Mouse (Mus musculus) left cerebral cortex, adult 2 months (tissue): Measurements from ENCODE around the gene Cyp2b23. TPM values are rescaled to one million over a fixed set of nuclear protein-coding genes. Genes with fewer than 3 reads are reported as not detected.
"Not testable (repeated sequence)": the region's sequence is repeated elsewhere in the genome, so short reads cannot be mapped to it uniquely, and the experiment has no call there.

Experiments
- DNase-seq, 2 experiments: peaks; one replicate each; pipeline ENCODE4 v3.0.0; 2021 to 2022; ENCODE audit warnings: low spot score in 2 of 2, mixed read lengths in 1 of 2; ENCODE audit errors: extremely low spot score in 1 of 2
- H3K27ac ChIP-seq: fragments of 200-600 bp; 2 replicates; pipeline ENCODE4 v1.8.1; 2022
- H3K4me3 ChIP-seq: fragments of 200-600 bp; 2 replicates; pipeline ENCODE4 v1.8.1; 2022
- CTCF ChIP-seq: fragments of 200-600 bp; IDR thresholded peaks from 2 replicates; pipeline ENCODE4 v1.8.1; 2022; ENCODE audit warnings: antibody characterized with exemption, mild to moderate bottlenecking, moderate library complexity
- intact Hi-C: fragments of 180-260 bp; cut with DNase I; formaldehyde crosslinking; loops from one replicate; pipeline ENCODE4 v1.15.1; 2025
- long read RNA-seq, 2 experiments: library from polyadenylated mRNA; stranded (forward); transcript quantifications; one replicate each; pipeline ENCODE4 v2.0.0; 2021; ENCODE audit warnings: borderline mapping rate in 2 of 2
- total RNA-seq, 2 experiments: library from RNA; stranded (reverse); gene quantifications; 2 replicates each; pipeline ENCODE4 v1.2.3; 2021

Gene Cyp2b23
- total RNA-seq, result not detected
- long read RNA-seq, experiment 1, result 0 reads
- long read RNA-seq, experiment 2, result 0 reads

DNA sequence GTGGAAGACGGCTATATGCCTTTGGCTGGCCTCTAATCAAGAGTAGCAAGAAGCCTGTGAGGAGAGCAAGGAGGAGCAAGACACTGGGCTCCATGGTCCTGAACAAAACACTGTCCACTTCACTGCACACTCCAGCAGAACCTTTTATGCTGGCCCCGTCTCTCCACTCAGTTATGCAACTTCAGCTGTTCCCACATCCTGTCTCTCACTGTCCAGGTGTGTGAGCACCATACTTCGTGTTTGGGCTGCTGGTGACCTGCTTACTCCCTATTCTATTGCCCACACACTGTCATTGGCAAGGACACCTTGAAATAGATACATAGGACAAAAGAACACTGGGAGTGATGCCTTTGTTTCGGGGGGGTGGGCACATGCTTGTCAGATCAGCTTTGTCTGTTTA lies at the start of gene Cyp2b23:
Gene Cyp2b23 (minus strand): TSS at position 101 of the 400 bp plus-strand sequence.
- TF ChIP-seq CTCF, result no peak
- H3K4me3 ChIP-seq, result no peak within 1 kb of the TSS
- intact Hi-C loops, result no loop called here
- no peak for DNase-seq
- no peak within 1 kb of the TSS for H3K27ac ChIP-seq

DNA sequence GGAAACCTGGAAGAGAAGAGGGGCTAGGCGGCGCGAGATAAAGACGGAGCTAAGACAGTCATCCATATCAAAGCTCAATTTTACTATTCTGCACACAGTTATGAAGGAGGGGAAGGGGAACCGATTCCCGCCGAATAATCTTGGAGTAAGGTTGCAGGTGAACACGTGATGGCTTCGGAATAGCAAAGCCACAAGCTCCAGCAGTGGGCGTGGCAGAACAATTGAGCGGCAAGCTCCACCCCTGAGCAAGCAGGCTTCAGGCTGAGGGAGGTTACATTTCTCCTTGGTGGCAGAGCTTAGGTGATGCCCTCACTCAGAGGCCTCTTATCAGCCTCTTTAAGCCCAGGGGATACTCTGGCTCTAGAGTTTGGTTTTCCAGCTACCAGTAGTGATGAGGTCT lies 24.8 kb upstream of the Cyp2b23 start:
- no peak for TF ChIP-seq CTCF
- H3K27ac ChIP-seq, result no peak overlapping the region
- no peak for DNase-seq
- no peak overlapping the region for H3K4me3 ChIP-seq
- intact Hi-C loops, result no loop called here

DNA sequence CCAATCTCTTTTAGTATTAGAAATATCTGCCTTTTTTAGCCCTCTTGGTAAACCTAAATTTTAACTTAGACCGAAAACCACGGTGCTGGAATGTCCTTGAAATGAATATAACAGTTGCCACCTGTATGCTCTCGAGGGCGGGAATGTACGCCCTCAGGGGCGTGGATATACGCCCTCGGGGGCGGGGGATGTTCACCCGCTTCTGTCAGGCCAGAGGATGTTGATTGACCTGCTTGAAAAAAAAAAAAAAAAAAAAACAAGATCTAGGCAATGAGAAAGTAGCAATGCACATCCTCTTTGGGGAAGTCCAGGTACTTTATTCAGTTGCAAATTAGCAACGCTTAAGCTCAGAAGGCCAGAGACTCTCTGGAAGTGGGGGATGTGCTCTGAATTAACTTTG lies 20.8 kb upstream of the Cyp2b23 start:
- no peak overlapping the region for H3K4me3 ChIP-seq
- intact Hi-C loops, result no loop called here
- no peak for TF ChIP-seq CTCF
- no peak for DNase-seq
- H3K27ac ChIP-seq, result no peak overlapping the region

DNA sequence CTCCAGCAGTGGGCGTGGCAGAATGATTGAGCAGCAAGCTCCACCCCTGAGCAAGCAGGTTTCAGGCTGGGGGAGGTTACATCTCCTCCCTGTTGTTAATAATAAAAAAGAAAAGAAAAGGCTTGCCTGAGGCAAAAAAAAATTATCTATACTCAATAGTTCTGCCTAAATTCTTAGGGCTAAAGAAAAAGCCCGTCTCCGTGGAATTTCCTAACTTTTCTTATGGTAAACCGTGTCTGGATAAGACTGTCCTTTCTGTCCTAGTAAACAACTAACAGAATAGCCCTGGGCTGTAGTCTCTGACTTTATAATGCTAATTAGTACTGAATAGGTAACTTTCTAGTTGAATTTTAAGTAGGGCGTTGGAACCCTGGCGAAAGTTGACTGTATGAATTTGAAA lies 20.0 kb upstream of the Cyp2b23 start:
- H3K4me3 ChIP-seq, DNase-seq, intact Hi-C loops, H3K27ac ChIP-seq: not testable (repeated sequence)

DNA sequence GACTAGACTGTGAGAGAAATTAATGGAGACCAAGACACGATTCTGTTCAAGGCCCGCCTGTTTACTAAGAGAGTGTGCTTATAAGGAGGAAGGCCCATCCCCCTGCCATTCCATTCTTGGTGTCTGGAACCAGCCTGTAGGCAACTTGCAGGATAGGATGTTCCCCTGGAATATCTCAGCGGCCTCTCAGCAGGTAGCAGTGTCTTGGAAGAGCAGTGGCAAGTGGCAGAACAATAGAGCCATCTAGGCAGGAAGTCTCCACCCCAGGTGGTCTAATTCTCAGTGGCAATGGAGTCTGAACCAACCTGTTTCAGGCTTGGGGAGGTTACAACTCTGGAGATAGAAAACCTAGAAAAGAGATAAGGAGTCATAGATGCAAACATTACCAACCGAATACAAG lies 13.9 kb upstream of the Cyp2b23 start:
- Histone ChIP-seq H3K4me3 (no peak overlapping the region), H3K27ac (no peak overlapping the region)
- no peak for DNase-seq
- TF ChIP-seq CTCF, result no peak
- intact Hi-C loops, result no loop called here

DNA sequence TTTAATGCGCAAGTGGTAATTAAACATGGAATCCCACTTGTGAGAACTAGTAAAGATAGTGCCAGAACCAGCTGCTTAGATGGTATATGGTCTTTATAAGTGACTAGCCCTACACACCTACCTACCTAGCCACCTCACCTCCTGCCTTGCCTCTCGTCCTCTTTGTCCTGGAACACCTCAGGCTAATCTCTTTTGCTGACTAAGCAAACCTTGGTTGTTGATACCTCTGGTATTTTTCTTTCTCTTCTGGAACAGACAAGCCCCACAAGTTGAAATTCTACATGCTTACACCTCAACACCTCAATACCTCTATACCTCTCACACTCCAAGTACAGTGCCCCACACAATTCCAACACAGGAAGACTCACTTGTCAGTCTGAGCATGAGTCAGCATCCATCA lies 524 bp downstream of the Cyp2b23 start:
- Histone ChIP-seq H3K27ac (no peak overlapping the region), H3K4me3 (no peak overlapping the region)
- TF ChIP-seq CTCF, result no peak
- intact Hi-C loops, result no loop called here
- DNase-seq, result no peak

DNA sequence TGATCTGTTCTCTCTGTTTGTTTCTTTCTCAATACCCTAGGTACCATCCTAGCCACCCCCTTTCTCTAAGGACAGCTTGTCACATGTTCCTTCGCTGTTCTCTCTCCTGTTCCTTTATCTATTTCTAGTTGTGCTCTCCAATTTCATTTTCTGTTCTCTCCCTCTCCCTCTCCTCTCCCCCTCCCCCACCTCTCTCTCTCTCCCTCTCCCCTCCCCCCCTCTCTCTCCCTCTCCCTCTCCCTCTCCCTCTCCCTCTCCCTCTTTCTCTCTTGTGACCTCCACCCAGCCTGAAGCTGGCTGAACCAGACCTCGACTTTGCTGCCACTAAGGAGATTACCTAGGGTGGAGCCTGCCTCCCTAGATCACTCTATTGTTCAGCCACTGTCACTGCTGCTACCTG lies 18.8 kb downstream of the Cyp2b23 start:
- intact Hi-C loops, DNase-seq, H3K27ac ChIP-seq: not testable (repeated sequence)

DNA sequence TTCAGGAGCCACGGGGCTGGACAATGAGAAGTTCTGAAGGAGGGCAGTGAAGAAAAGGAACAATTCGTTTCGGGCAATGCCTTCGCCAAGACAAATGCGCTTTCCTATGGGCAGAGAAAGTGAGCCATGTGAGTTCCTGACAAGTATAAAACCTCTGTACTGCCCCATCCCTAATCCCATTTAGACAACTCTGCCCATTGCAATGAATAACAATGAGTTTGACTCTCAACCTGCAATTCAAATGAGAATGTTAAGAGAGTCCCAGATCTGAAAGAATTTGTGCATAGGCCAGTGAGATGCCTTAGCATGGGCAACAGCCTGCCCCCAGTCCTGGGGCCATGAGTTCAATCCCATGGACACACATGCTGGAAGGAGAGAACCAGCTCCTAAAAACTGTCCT lies 20.2 kb downstream of the Cyp2b23 start:
- Histone ChIP-seq H3K4me3 (no peak overlapping the region), H3K27ac (no peak overlapping the region)
- no peak for DNase-seq
- intact Hi-C loops, result no loop called here
- no peak for TF ChIP-seq CTCF

More for the DNA sequence above, 18.8 kb downstream of the Cyp2b23 start:
- not testable (repeated sequence) for H3K4me3 ChIP-seq

DNA sequence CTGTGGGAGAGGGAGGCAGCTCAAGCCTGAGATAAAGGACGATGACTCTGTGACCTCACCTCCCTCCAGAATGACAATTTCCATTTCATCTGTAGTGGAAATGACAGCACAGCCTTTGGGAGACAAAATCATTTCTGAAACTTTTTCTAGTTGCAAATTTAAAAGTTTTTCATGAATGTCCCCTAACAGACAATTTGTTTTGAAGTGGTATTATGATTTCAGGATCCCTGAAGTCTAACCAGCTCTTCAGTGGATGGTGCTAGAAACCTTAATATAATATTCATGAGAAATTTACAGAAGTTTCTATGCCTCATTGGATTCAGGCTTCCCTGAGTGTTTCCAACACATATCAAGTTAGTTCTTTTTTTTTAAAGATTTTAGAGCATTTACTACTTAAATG lies 67.9 kb downstream of the Cyp2b23 start, which contains the start of gene Vmn1r185:
Gene Vmn1r185 (minus strand): TSS at position 101 of the 400 bp plus-strand sequence.
- intact Hi-C loops, DNase-seq, H3K27ac ChIP-seq, H3K4me3 ChIP-seq: not testable (repeated sequence)

Other genes with a start within 250 kb of the Cyp2b23 start
- gene Nlrp9a, start 151.4 kb downstream of the Cyp2b23 start, total RNA-seq, result not detected
- gene Vmn1r185, start 68.0 kb downstream of the Cyp2b23 start, total RNA-seq, result not detected
- not detected for gene Cyp2b19, start 70.7 kb upstream of the Cyp2b23 start, total RNA-seq
- gene Cyp2g1, start 122.5 kb upstream of the Cyp2b23 start, total RNA-seq, result not detected
- gene Cyp2a5, start 148.9 kb upstream of the Cyp2b23 start, total RNA-seq, result not detected